Mouse (Mus musculus): ENCODE results near the gene Rgp1. TPM values are rescaled to one million over a fixed set of nuclear protein-coding genes. Genes with fewer than 3 reads are reported as not detected.
"Not testable (repeated sequence)": the region's sequence is repeated elsewhere in the genome, so short reads cannot be mapped to it uniquely, and the experiment has no call there.

The Rgp1 gene
- 10 to 100 TPM; 65.3 to 68.5 TPM for total RNA-seq (2021)
- long read RNA-seq, experiment 1, partial matches to known transcripts = 0 of 2 reads
- long read RNA-seq, experiment 1, other reads (novel, unspliced or antisense) = 2 of 2 reads
- long read RNA-seq, experiment 2, partial matches to known transcripts = 0 of 4 reads
- long read RNA-seq, experiment 2, other reads (novel, unspliced or antisense) = 3 of 4 reads

DNA sequence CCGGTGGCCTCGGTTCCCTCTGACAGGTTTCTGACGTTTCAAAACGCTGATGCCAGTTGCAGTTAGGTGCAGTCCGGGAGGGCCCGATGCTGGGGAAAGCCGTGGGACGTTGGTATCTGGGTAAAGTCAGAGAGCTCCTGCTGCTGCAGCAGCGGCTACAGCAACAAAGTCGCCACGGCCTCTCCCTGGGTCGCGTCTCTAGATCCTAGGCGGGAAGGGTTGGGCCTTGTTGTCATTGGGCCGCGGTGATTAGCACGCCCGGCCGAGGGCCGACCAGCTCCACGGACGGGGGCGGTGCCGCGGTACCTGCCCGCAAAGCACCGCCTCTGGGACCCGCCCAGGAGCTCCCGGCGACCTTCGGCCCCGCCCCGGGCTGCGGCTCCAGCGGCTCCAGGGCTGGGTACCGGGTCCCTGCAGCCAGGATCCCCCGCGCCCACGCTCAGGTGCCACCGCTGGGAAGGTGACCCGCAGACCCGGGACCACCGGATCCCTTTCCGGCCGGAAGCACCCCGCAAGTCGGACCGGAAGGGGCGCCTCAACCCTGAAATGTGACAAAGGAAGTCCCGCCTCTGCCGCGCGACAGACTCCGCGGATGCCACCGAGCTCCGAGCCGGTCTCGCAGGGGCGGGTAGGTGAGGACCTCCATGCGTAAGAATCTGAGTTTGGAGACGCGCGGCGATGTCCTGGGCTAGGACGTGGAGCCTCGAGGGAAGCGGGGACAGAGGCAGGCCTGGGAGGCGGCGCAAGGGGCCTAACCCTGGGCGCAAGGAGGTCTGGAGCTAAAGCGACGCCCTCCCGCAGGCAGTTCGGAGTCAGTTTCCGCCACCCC, at the start of gene Rgp1, which contains the start of gene Gba2:
Rgp1 (plus strand) TSS at position 340 of the 829 bp plus-strand sequence.
Gba2 (minus strand) TSS at position 498 of the 829 bp plus-strand sequence.
- peak; percentile 76 to 81 for DNase-seq (ENCODE audit: low spot score in 2 of 2)

DNA sequence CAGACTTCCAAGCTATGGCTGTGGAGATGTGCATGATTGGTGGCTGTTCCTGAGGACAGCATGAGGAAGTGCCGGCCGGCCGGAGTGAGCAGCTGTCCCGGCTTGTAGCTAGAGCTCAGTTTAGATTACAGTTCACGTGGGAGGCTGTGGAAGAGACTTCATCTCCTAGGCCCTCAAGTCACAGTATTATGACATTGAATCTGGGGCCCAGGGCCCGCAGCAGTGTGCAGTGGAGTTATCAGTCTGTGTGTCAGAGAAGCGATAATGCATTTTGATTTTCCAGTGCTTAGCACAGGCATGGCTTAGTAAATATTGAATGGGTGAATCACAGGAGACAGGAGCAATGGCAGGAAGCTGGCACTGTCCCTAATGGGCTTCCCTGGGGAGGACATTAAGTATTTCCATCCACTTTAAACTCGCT, 48.4 kb upstream of the Rgp1 start:
- no peak for DNase-seq (ENCODE audit: low spot score in 2 of 2)

DNA sequence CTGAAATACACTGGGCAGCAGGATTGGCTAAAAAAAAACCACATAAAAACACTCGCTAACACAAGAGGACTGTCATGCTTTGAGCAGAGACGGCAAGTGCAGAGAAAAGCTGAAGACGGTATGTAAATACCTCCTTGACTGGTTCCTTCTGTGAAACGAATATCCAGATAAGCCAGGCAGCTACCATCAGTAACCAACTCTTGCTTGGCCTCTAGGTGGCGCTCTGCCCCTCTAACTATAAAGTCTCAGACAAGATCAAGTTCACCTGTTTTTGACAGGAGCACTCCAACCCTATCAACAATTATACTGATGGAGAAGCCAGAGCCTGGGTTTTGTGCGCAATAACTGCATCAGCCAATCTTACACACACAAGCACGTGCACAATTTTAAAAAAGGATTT, 47.9 kb upstream of the Rgp1 start:
- DNase-seq (ENCODE audit: low spot score in 2 of 2) = peak in 1 of 2 experiments; percentile 71

DNA sequence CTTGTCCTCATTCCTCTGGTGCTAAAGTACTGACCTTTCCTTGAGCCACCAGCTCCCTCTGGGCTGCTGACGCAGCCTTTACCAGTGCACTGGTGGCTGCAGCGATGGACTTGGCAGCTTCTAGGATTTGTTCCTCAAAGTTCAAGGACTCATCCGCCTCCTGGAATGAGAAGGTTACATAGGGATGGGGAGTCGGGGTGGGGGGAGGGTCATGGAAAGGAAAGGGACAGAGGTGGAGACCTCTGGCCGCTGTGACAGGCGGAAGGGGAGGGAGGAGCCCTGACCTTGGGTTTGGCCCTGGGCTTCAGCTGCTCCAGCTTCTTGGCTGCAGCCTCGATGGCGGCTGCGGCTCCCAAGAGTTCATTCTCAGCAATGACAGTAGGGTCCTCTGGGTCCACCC, 45.2 kb upstream of the Rgp1 start:
- DNase-seq (ENCODE audit: low spot score in 2 of 2) = no peak

DNA sequence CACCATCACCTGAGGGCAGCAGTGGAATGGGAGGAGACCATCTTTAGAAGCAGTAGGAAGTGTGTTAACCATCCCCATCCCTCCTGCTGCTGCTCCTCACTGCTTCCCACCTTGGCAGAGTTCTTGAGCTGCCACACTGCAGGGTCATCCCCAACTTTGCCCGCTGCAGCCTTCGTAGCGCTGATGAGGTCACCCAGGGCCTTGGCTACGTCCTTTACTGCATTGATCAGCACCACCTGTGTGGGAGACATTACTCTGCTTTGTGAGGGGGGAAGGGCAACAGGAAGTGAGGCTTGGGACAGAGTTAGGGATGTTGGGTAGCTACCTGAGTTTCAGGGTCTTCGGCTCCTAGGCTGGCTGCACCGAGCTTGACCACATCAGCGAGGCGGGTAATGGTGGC, 42.9 kb upstream of the Rgp1 start:
- DNase-seq (ENCODE audit: low spot score in 2 of 2) = no peak

DNA sequence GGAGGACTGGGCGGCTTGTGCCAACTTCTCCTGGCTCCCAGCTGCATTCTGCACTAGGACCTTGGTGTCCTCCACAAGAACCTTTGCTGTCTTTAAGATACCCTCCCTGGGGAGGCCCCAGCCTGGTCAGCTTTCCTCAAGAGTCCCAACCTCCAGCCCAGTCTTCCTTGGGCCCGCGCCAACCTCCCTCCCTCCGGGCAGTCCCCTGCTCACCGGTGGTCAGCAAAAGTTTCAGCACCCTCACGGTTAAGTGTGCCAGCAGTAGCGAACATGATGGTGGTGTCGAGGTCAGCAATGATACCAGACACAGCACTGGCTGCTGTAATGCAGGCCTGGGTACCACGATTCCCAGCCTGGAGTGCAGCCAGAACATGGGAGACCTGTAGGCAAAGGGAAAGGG, 42.5 kb upstream of the Rgp1 start:
- no peak for DNase-seq (ENCODE audit: low spot score in 2 of 2)

DNA sequence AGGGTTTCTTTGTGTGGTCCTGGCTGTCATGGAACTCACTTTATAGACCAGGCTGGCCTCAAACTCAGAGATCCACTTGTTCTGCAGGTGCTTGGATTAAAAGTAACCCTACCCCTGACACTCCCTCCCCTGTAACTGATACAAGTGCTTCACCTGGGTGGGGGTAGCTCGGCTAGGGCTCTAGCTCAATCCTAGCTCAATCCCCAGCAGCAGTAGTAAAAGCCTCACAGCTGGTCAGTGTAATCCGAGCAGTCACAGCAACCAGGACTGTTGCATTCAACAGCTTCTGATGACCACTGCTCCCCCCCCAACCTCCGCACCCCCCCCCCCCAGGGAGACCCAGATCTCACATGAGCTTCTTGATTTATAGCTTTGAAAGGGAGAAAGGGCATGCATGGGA, 36.5 kb upstream of the Rgp1 start:
- no peak for DNase-seq (ENCODE audit: low spot score in 2 of 2)

DNA sequence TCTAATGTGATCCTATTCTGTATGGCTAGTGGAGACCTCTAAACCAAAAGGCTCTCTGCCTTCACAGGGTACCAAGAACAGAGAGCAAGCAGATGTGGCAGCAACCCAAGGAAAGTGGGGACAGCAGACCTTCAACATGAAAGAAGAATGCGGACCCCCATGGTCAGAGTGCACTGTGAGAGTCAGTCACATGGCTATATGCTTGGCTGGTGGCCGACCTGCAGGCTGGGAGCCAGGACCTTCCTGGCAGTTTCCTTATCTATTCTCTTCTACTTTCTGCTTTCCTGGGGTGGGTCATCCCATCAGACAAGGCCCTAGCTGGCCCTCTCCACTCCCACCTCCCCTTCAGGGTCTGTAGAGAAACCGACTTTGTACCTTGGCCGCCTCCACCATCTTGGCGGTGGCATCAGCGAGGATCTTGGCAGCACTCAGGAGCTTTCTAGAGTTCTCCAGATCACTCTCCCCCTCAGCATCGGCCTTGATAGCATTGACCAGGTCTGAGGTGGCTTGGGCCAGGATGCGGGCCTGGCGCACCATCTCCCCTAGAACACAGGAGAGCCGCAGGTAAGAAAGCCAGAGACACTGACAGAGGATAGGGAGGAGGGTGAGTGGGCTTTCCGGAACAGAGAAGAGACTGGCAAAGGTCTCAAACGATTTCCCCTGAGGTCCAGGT, 32.0 kb upstream of the Rgp1 start:
- DNase-seq (ENCODE audit: low spot score in 2 of 2) = no peak

DNA sequence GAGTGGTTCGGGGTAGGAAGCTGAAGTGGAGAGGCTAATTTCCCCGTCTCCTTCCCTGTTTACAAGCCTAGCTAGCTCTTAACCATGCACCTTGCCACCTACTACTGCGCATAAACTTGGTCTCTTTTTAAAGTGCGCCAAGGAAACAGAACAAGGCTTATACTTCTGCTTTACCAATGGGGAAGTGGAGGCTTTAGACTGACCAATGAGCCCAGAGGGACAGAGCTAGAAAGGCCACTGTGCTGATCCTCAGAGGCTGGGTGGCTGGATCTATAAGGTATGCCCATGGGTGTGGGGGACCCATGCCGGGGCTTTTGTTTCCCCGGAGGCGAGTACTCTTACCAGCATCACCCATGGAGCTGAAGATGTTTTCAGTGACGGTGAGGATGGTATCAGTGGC, 31.4 kb upstream of the Rgp1 start:
- no peak for DNase-seq (ENCODE audit: low spot score in 2 of 2)

DNA sequence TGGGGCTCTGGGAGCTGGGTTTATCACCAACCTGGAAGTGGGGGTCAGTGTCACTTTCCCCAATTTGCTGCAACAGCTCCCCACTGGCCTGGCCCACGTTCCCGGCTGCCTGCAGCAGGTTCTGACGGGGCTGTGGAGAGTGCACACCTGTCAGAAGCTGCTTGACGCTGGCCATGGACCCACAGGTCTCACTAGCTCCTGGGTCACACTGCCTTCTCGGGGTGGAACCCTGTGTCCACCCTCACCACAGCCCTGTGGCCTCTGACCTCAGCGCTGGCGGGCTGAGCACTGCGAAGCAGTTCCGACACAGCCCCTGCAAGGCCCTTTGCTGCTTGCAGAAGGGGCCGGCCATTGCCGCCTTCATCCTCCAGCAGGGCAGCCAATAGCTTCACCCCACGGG, 29.5 kb upstream of the Rgp1 start:
- no peak for DNase-seq (ENCODE audit: low spot score in 2 of 2)

DNA sequence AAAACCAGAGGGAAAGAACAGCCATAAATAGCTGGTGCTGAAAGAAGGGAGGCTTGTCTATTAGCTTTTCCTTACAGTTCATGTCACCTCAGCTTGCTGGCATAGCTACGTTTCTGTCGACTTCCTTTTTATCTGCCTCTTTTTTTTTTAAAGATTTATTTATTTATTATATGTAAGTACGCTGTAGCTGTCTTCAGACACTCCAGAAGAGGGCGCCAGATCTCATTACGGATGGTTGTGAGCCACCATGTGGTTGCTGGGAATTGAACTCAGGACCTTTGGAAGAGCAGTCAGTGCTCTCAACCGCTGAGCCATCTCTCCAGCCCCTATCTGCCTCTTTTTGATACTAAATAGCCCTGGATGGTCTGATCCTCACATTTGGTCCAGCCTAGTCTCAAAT, 26.7 kb upstream of the Rgp1 start:
- DNase-seq (ENCODE audit: low spot score in 2 of 2) = not testable (repeated sequence)

DNA sequence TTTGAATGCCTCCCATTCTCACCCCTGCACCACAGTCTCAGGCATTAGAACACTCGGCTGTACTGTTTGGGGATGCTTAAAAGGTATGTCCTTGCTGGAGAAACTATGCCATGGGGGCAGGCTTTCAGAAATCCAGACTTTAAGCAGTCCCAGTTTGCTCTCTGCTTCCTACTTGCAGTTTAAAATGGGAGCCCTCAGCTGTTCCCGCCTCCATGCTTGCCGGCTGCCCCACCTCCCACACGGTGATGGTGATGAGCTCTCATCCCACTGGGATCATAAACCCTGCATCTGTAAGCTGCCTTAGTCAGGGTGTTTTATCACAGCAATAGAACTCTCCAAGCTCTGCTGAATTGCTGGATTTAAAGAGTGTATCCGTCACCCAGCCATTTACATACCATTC, 26.1 kb upstream of the Rgp1 start:
- no peak for DNase-seq (ENCODE audit: low spot score in 2 of 2)

DNA sequence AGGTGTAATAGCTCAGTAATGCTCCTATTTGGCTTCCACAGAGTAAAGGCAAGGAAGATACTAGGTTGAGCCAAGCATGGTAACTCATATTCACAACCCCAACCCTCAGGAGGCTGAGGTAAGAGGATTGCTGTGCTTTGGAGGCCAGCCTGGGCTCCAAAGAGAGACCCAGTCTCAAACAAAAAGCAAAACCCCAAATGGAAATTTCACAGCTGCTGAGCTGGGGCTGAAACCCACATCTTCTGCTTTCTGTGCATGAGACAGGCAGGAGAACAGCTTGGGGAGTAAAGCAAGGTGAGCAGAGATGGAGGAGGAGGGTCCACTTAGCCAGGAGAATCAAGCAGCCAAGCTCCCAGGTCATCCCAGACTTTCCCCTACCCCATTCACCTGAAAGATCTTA, 24.6 kb upstream of the Rgp1 start:
- no peak for DNase-seq (ENCODE audit: low spot score in 2 of 2)

DNA sequence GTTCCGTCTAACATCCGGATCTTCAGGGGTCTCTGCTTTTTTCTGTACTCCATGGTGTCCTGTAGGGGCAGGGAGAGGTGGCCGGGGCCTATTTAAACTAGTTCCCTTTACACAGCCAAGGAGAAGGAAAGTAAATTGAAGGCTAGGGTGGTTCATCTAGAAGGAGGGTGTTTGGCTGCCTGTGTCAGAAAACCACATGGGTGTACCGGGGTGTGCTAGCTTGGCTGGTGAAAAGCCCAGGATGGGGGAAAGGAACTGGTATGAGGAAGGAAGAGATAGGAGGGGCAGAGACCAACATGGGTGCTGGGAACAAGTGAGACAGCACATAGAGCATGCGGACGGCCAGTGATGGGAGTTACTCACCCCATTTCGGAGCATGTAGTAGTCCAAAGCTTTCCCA, 22.6 kb upstream of the Rgp1 start:
- DNase-seq (ENCODE audit: low spot score in 2 of 2) = no peak

DNA sequence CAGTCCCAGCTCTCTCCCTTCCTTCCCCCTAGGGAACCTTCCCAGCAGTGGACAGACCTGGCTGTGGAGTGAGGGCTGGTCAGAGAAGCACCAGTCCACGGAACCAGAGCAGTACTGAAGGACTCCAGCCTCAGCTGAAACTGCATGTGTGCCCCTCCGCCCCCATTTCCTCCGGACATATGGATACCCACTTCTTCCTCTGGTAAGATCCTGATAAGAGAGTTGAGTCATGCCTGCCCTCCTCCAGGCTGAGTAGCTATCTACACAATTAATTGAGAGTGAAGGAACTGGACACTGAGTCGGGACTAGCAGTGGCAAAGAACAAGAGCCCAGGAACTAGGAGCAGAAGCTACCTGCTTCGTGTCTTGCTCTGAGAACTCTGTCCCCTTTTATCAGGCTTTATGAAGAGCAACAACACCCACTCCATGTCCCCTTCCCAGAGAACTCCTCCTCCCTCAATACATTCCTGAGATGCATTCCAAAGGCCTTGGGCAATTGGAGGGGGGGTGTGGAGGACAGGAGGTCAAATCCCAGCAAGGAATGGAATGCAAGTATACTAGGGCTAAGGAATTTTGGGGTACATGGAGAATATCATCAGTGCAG, 20.4 kb upstream of the Rgp1 start:
- no peak for DNase-seq (ENCODE audit: low spot score in 2 of 2)

DNA sequence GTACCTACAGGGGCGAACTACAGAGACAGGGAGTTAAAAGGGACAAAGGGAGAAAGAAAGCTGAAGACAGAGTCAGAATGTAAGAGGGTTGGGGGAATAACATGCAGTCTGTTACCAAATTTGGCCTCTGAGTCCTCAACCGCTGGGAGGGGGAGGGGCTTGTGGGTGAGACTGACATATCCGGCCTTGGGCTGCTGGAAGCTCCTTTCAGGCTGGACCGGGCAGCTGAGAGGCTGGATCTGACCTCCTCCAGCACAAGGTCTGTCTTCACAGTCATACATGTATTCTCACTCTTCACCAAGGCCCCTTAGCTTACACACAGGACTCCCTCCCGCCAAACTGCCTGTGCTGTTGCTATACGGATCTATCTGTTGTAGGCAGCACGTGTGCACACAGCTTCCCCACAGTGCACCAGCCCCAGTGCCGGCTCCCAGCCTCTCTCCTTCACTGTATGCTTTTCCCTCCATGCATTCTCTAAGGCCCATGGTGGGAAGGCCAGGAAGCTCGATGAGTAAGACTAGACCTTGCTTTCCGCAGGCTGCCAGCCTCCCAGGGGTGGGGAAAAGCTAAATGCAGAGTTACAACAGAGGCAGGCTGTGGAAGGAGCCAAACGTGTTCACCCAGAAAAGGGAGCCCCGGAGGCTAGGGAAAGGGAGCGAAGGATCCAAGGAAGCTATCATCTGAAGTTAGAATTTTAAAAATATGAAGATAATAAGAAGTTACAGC, 19.7 kb upstream of the Rgp1 start:
- DNase-seq (ENCODE audit: low spot score in 2 of 2) = peak; percentile 42 to 63

DNA sequence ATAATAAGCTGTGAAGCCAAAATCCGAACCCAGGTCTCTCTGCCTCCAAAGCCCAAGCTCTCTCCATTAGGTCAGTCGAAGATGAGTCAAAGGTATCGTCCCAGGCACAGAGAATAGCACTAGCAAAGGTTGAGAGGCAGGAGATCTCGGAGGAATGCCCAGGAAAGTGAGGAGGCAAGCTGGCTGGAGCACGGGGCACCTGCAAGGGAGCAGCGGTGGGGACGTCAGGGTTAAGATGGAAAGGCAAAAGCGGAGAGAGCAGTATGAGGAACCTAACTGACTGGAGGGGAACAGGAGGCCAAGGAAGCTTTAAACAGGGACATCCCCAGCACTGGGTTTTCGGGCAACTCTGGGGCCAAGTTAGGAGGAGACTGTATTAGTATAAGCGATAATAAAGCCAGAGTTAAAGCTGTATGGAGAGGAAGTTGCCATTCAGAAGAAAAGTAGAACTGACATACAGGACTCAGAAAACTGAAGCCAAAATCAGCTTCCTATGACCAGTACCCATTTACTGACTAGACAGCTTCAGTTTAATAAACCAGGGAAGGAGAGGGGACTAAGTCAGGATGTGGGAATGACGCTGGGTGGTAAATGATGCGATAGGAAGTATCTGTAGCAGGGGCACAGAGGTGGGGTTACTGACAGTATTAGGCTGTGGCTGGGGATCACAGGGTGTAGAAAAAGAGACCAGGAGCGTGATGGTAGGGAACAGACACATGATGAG, 18.8 kb upstream of the Rgp1 start:
- no peak for DNase-seq (ENCODE audit: low spot score in 2 of 2)

DNA sequence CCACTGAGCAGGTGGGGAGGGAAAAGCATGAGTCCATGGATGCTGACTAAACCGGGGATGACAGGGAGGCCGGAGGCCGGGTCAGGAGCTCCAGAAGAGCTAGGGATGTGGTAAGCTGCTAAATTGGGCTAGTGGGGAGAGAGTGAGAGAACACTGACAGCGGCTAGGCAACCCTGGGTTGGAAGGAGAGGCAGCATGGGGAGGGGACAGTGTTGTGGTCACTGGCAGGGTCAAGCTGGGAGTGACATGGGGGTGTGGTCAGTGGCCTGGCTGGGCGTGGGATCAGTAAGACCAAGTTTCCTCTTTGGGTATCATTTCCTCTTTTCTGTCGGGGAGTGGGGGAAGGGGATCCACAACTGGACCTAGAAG, 18.3 kb upstream of the Rgp1 start:
- no peak for DNase-seq (ENCODE audit: low spot score in 2 of 2)

DNA sequence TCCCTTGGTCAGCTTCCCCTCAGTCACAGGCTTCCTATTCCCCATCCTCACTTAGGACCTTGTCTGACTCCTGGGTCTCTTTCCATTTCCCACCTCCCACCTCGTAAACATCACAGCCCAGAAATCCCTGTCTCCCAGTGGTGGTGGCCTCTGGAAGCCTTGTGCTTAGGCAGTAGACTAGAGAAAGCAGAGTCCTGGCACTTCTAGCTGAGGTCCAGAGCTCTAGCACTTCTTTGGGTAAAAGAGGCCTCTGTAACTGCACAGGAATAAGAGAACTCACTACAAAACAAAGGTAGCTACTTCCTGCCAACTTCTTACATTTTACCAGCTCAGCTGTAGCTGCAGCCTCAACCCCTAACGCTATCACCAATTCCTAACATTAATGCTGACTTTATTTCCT, 17.5 kb upstream of the Rgp1 start:
- DNase-seq (ENCODE audit: low spot score in 2 of 2) = no peak

DNA sequence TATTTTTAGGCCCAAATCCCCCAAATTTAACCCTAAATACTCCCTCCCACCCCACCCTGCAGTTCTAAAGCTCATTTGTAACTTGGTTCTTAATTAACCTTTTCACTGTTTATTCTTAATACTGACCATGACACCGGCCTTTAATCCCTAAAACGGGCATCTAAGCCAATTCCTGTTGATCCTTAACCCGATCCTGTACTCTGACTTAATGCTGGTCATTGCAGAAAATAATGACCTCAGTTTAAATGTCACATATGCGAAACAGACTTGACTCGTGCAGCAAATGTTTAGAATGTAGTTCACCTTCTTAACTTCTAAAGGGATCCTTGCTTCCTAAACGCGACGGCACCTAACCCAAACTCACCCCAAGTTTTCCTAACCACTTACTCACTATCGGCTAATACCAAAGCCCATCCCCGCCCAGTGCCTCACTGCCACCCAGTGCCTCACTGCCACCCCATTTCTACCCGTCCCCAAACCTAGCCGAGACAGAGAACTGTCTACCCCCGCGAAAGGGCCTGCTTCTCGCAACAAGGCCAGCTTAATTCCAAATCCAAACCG, 17.0 kb upstream of the Rgp1 start:
- peak in 1 of 2 experiments; percentile 22 for DNase-seq (ENCODE audit: low spot score in 2 of 2)
